Mouse (Mus musculus) ovary, adult 18-20 months (tissue): ENCODE results near the gene Pmvk.
"Not testable (repeated sequence)": the region's sequence is repeated elsewhere in the genome, so short reads cannot be mapped to it uniquely, and the experiment has no call there.

Source experiments
- DNase-seq: peaks from one replicate; pipeline ENCODE4 v3.0.0; 2022; ENCODE audit warnings: low spot score, mixed read lengths

Gene Pmvk

GRCm38 (mm10) chr3:89429021-89429420 is 25.3 kb upstream of the Pmvk start:
- not testable (repeated sequence) for DNase-seq

GRCm38 (mm10) chr3:89430171-89431159 is 23.9 kb upstream of the Pmvk start, which contains the start of gene Pygo2:
TSS of gene Pygo2 (plus strand) at chr3:89430214.
- peak; percentile 97 for DNase-seq

- DNase-seq, result no peak
These were observed 21.7 kb upstream of the Pmvk start for GRCm38 (mm10) chr3:89432606-89433005.

GRCm38 (mm10) chr3:89434532-89434931 is 19.8 kb upstream of the Pmvk start:
- DNase-seq, result no peak

- DNase-seq, result no peak
These were observed 19.3 kb upstream of the Pmvk start for GRCm38 (mm10) chr3:89435041-89435440.

GRCm38 (mm10) chr3:89436176-89437113 is 17.9 kb upstream of the Pmvk start, which contains the start of gene Pbxip1:
TSS of gene Pbxip1 (plus strand) at chr3:89436706.
- peak; percentile 65 for DNase-seq

GRCm38 (mm10) chr3:89437269-89437668 is 17.1 kb upstream of the Pmvk start:
- DNase-seq, result no peak

- DNase-seq, result no peak
These were observed 13.7 kb upstream of the Pmvk start for GRCm38 (mm10) chr3:89440691-89441090.

- peak; percentile 67 for DNase-seq
These were observed 5.4 kb upstream of the Pmvk start for GRCm38 (mm10) chr3:89448720-89449537.

GRCm38 (mm10) chr3:89449541-89449940 is 4.8 kb upstream of the Pmvk start:
- no peak for DNase-seq

- no peak for DNase-seq
These were observed 2.4 kb upstream of the Pmvk start for GRCm38 (mm10) chr3:89451916-89452315.

GRCm38 (mm10) chr3:89455786-89456285 is 1.5 kb downstream of the Pmvk start:
- DNase-seq, result no peak

- no peak for DNase-seq
These were observed 2.7 kb downstream of the Pmvk start for GRCm38 (mm10) chr3:89456726-89457665.

- no peak for DNase-seq
These were observed 4.1 kb downstream of the Pmvk start for GRCm38 (mm10) chr3:89458372-89458964.

GRCm38 (mm10) chr3:89458965-89459807 is 4.8 kb downstream of the Pmvk start:
- peak; percentile 80 for DNase-seq

- DNase-seq, result no peak
These were observed 13.9 kb downstream of the Pmvk start for GRCm38 (mm10) chr3:89468268-89468667.

- DNase-seq, result no peak
These were observed 17.9 kb downstream of the Pmvk start for GRCm38 (mm10) chr3:89472280-89472679.

- DNase-seq, result no peak
These were observed 19.5 kb downstream of the Pmvk start for GRCm38 (mm10) chr3:89473838-89474237.

- DNase-seq, result no peak
These were observed 24.7 kb downstream of the Pmvk start for GRCm38 (mm10) chr3:89479055-89479454.
